Mouse (Mus musculus) forebrain, embryonic 11.5 days (tissue): ENCODE measurements at regions not wholly inside any gene's neighbourhood (a gene's known extent, or its start where the extent isn't known, plus 50 kb on each side); places are given as distances from the start of the nearest gene placed in this dataset.
A peak's percentile ranks its signal among the peaks of the same experiment; 100 is the strongest.

Experiments used
- ATAC-seq: fragments of 200-750 bp; cut with Nextera tagmentation; replicated peaks from 2 replicates; pipeline ENCODE4 v1.8.0; 2017; ENCODE audit warnings: moderate TSS enrichment; ENCODE audit not compliant: low FRiP score
- DNase-seq: peaks from one replicate; pipeline ENCODE4 v3.0.0-alpha.2; 2017; ENCODE audit warnings: low spot score
- H3K27ac ChIP-seq: fragments of 300-500 bp; sonication (generic); 2 replicates; pipeline ENCODE4 v1.5.1; 2014; ENCODE audit warnings: low read depth, low read length
- H3K27me3 ChIP-seq: fragments of 300-500 bp; sonication (generic); 2 replicates; pipeline ENCODE4 v1.6.1; 2014; ENCODE audit warnings: mild to moderate bottlenecking, low read length, mixed read lengths; ENCODE audit not compliant: control insufficient read depth, insufficient read depth
- H3K36me3 ChIP-seq: fragments of 300-500 bp; sonication (generic); 2 replicates; pipeline ENCODE4 v1.6.1; 2014; ENCODE audit warnings: mild to moderate bottlenecking, low read length, moderate library complexity, mixed read lengths; ENCODE audit not compliant: control insufficient read depth, insufficient read depth
- H3K4me1 ChIP-seq: fragments of 300-500 bp; sonication (generic); replicated peaks from 2 replicates; pipeline ENCODE4 v1.6.1; 2014; ENCODE audit warnings: low read length, mixed read lengths; ENCODE audit not compliant: control insufficient read depth, insufficient read depth
- H3K4me2 ChIP-seq: fragments of 300-500 bp; sonication (generic); 2 replicates; pipeline ENCODE4 v1.6.1; 2014; ENCODE audit warnings: low read depth, mild to moderate bottlenecking, low read length, moderate library complexity, mixed read lengths; ENCODE audit not compliant: severe bottlenecking
- H3K4me3 ChIP-seq: fragments of 300-500 bp; sonication (generic); 2 replicates; pipeline ENCODE4 v1.5.1; 2014; ENCODE audit warnings: low read depth, low read length
- H3K9ac ChIP-seq: fragments of 300-500 bp; sonication (generic); 2 replicates; pipeline ENCODE4 v1.6.1; 2014; ENCODE audit warnings: low read length
- H3K9me3 ChIP-seq: fragments of 300-500 bp; sonication (generic); 2 replicates; pipeline ENCODE4 v1.6.1; 2016; ENCODE audit warnings: low read length, mixed read lengths; ENCODE audit not compliant: control insufficient read depth
- WGBS: fragments of 180-500 bp; shearing (Covaris S2); extraction: QIAGEN DNeasy Blood & Tissue Kit; methylation state at CpG from one replicate; pipeline ENCODE4 v1.1.7; 2014; 5-methylcytosine and 5-hydroxymethylcytosine counted together

DNA sequence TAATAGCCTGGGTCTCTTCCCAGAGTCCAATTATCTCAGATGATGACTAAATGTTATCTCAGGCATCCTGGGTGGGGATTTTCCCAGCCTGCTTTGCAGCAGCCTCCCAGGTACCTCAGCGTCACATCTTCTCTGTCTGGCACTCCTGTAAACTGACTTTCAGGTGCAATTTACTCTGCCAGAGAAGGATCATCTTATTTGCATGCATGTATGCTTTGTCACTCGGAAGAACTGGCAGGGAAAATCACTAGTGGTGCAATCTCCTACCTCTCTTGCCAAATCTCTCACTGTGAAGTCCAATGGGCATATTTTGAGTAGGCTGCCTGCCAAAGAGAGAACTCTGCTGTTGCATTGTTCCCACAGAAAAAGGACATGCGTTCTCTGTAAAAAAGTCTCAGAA lies 177.0 kb upstream of the Gm6793 start:
- DNase-seq = no peak
- Histone ChIP-seq H3K36me3 (no peaks in the 10 kb centered on the region), H3K27ac (no peak overlapping the region), H3K4me3 (no peak overlapping the region), H3K4me1 (no peaks in the 10 kb centered on the region), H3K9ac (no peak overlapping the region), H3K27me3 (no peaks in the 10 kb centered on the region), H3K9me3 (no peaks in the 10 kb centered on the region), H3K4me2 (no peak overlapping the region)
- WGBS = 87% methylated on average over 3 of the region's 3 CpGs
- ATAC-seq = no peak

GRCm38 (mm10) chr8:112189698-112190097 lies 174.9 kb upstream of the Gm6793 start:
- Histone ChIP-seq H3K27ac (no peak overlapping the region), H3K4me2 (no peak overlapping the region), H3K4me3 (no peak overlapping the region), H3K27me3 (no peaks in the 10 kb centered on the region), H3K9me3 (no peaks in the 10 kb centered on the region), H3K4me1 (no peaks in the 10 kb centered on the region), H3K9ac (no peak overlapping the region), H3K36me3 (no peaks in the 10 kb centered on the region)
- ATAC-seq = 0 out of 2 replicates have a peak, but pooled peaks have one; percentile 42
- WGBS = 8% methylated on average over 2 of the region's 2 CpGs
- no peak for DNase-seq

GRCm38 (mm10) chr8:112170184-112170583 lies 155.3 kb upstream of the Gm6793 start:
- H3K36me3 ChIP-seq = no peaks in the 10 kb centered on the region
- WGBS = 97% methylated on average over 1 of the region's 1 CpGs
- no peaks in the 10 kb centered on the region; the same call in 1 of the 2 replicates for H3K9me3 ChIP-seq
- DNase-seq = no peak
- H3K4me3 ChIP-seq = no peak overlapping the region
- 0 out of 2 replicates have a peak, but pooled peaks cover 3% of the 10 kb centered on the region for H3K4me1 ChIP-seq
- no peak for ATAC-seq
- no peaks in the 10 kb centered on the region for H3K27me3 ChIP-seq
- no peak overlapping the region for H3K27ac ChIP-seq
- H3K9ac ChIP-seq = no peak overlapping the region
- H3K4me2 ChIP-seq = no peak overlapping the region

DNA sequence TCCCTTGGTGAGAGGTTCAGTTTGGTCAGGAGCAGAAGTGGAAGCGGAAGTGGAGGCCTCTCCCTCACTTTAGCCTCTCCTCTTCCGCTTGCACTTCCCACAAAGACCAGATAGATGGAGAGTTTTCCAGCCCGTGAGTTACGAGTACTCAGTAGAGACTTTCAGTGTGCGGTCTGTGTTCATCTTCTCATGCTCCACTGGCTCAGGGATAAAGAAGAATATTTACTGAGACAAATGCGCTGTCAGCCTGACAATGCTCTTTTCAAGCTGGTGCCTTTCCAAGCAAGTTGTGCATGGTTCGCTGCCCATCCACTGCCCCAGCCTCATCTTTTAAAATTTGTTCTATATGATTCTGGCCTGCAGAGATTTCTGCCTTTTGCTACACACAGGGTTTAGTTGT lies 141.8 kb upstream of the Gm6793 start:
- Histone ChIP-seq H3K4me2 (no peak overlapping the region), H3K27ac (no peak overlapping the region)

GRCm38 (mm10) chr8:112138924-112139323 lies 124.1 kb upstream of the Gm6793 start:
- no peak for ATAC-seq
- DNase-seq = no peak

More for the DNA sequence above, 141.8 kb upstream of the Gm6793 start:
- ATAC-seq = no peak; the same call in 1 of the 2 replicates
- no peak overlapping the region for H3K4me3 ChIP-seq
- no peaks in the 10 kb centered on the region for H3K27me3 ChIP-seq
- no peak overlapping the region for H3K9ac ChIP-seq
- no peaks in the 10 kb centered on the region; the same call in 1 of the 2 replicates for H3K4me1 ChIP-seq
- WGBS = 39% methylated on average over 7 of the region's 7 CpGs
- no peaks in the 10 kb centered on the region for H3K9me3 ChIP-seq
- DNase-seq = no peak
- no peaks in the 10 kb centered on the region for H3K36me3 ChIP-seq

GRCm38 (mm10) chr8:112130196-112130595 lies 115.4 kb upstream of the Gm6793 start:
- DNase-seq = no peak
- WGBS = 79% methylated on average over 2 of the region's 2 CpGs
- H3K4me3 ChIP-seq = no peak overlapping the region
- H3K27ac ChIP-seq = no peak overlapping the region
- no peaks in the 10 kb centered on the region for H3K9me3 ChIP-seq
- no peaks in the 10 kb centered on the region for H3K4me1 ChIP-seq
- no peak for ATAC-seq
- no peaks in the 10 kb centered on the region for H3K27me3 ChIP-seq
- H3K36me3 ChIP-seq = no peaks in the 10 kb centered on the region
- H3K9ac ChIP-seq = no peak overlapping the region
- H3K4me2 ChIP-seq = no peak overlapping the region

More at GRCm38 (mm10) chr8:112138924-112139323, 124.1 kb upstream of the Gm6793 start:
- Histone ChIP-seq H3K9me3 (peaks cover 3% of the 10 kb centered on the region; the same call in 1 of the 2 replicates), H3K4me3 (no peak overlapping the region), H3K4me1 (no peaks in the 10 kb centered on the region), H3K36me3 (no peaks in the 10 kb centered on the region), H3K27ac (no peak overlapping the region), H3K27me3 (no peaks in the 10 kb centered on the region), H3K9ac (no peak overlapping the region), H3K4me2 (no peak overlapping the region)
- WGBS = 48% methylated on average over 5 of the region's 5 CpGs

GRCm38 (mm10) chr8:112128833-112129518 lies 114.1 kb upstream of the Gm6793 start:
- 0 out of 2 replicates have a peak, but pooled peaks have one; percentile 39 for ATAC-seq
- Histone ChIP-seq H3K4me3 (no peak overlapping the region), H3K4me1 (no peaks in the 10 kb centered on the region), H3K9ac (no peak overlapping the region), H3K9me3 (no peaks in the 10 kb centered on the region), H3K4me2 (no peak overlapping the region), H3K27ac (no peak overlapping the region), H3K27me3 (no peaks in the 10 kb centered on the region), H3K36me3 (no peaks in the 10 kb centered on the region)
- WGBS = 54% methylated on average over 14 of the region's 14 CpGs
- DNase-seq = peak; percentile 83

- DNase-seq (no peak), ATAC-seq (no peak)
- Histone ChIP-seq H3K4me1 (no peaks in the 10 kb centered on the region), H3K27me3 (no peaks in the 10 kb centered on the region), H3K36me3 (no peaks in the 10 kb centered on the region), H3K4me2 (no peak overlapping the region), H3K4me3 (no peak overlapping the region), H3K9me3 (no peaks in the 10 kb centered on the region), H3K9ac (no peak overlapping the region), H3K27ac (no peak overlapping the region)
- WGBS = 79% methylated on average over 2 of the region's 2 CpGs
These were observed 97.1 kb upstream of the Gm6793 start for GRCm38 (mm10) chr8:112111950-112112349.
